Mouse (Mus musculus) lung, postnatal 0 days (tissue): ENCODE results near the gene Krt24. TPM values are rescaled to one million over a fixed set of nuclear protein-coding genes. Genes with fewer than 3 reads are reported as not detected.
"Not testable (repeated sequence)": the region's sequence is repeated elsewhere in the genome, so short reads cannot be mapped to it uniquely, and the experiment has no call there.

Experiments used
- ATAC-seq: fragments of 200-750 bp; cut with Nextera tagmentation; 2 replicates; pipeline ENCODE4 v1.8.0; 2017; ENCODE audit warnings: moderate library complexity
- DNase-seq: peaks from one replicate; pipeline ENCODE4 v3.0.0-alpha.2; 2016; ENCODE audit warnings: low spot score
- H3K27ac ChIP-seq: fragments of 300-500 bp; sonication (generic); 2 replicates; pipeline ENCODE4 v1.5.1; 2014; ENCODE audit warnings: antibody characterized with exemption, mild to moderate bottlenecking, low read length, mixed read lengths
- H3K27me3 ChIP-seq: fragments of 300-500 bp; sonication (generic); replicated peaks from 2 replicates; pipeline ENCODE4 v1.6.1; 2014; ENCODE audit warnings: low read length, mixed read lengths; ENCODE audit not compliant: insufficient read depth
- H3K36me3 ChIP-seq: fragments of 300-500 bp; sonication (generic); 2 replicates; pipeline ENCODE4 v1.6.1; 2014; ENCODE audit warnings: low read length, mixed read lengths; ENCODE audit not compliant: insufficient read depth
- H3K4me1 ChIP-seq: fragments of 300-500 bp; sonication (generic); 2 replicates; pipeline ENCODE4 v1.6.1; 2014; ENCODE audit warnings: antibody characterized with exemption, low read depth, low read length, mixed read lengths; ENCODE audit not compliant: insufficient read depth
- H3K4me2 ChIP-seq: fragments of 300-500 bp; sonication (generic); replicated peaks from 2 replicates; pipeline ENCODE4 v1.6.1; 2014; ENCODE audit warnings: low read depth, mild to moderate bottlenecking, low read length, moderate library complexity, mixed read lengths
- H3K4me3 ChIP-seq: fragments of 300-500 bp; sonication (generic); 2 replicates; pipeline ENCODE4 v1.5.1; 2014; ENCODE audit warnings: low read depth, low read length
- H3K9ac ChIP-seq: fragments of 300-500 bp; sonication (generic); replicated peaks from 2 replicates; pipeline ENCODE4 v1.6.1; 2014; ENCODE audit warnings: low read depth, mild to moderate bottlenecking
- H3K9me3 ChIP-seq: fragments of 300-500 bp; sonication (generic); 2 replicates; pipeline ENCODE4 v1.6.1; 2016; ENCODE audit warnings: low read length, mixed read lengths
- CTCF ChIP-seq: IDR thresholded peaks from 2 replicates; pipeline ENCODE4 v1.5.1; 2016; ENCODE audit warnings: antibody characterized with exemption, mild to moderate bottlenecking
- EP300 ChIP-seq: IDR thresholded peaks from 2 replicates; pipeline ENCODE4 v1.6.1; 2016; ENCODE audit warnings: antibody characterized with exemption, mild to moderate bottlenecking, control low read depth
- WGBS: fragments of 180-500 bp; shearing (Covaris S2); extraction: QIAGEN DNeasy Blood & Tissue Kit; methylation state at CpG from one replicate; pipeline ENCODE4 v1.1.7; 2014; 5-methylcytosine and 5-hydroxymethylcytosine counted together
- polyA plus RNA-seq: library from polyadenylated mRNA; unstranded; fragments of >200 nt; fragmentation: Nextera tagmentation; extraction: Ambion mirVana; gene quantifications from 2 replicates; pipeline ENCODE4 v1.2.1, GENCODE M21; 2015

Krt24 gene
- polyA plus RNA-seq, 1 experiment from 2014 or later, result not detected

DNA sequence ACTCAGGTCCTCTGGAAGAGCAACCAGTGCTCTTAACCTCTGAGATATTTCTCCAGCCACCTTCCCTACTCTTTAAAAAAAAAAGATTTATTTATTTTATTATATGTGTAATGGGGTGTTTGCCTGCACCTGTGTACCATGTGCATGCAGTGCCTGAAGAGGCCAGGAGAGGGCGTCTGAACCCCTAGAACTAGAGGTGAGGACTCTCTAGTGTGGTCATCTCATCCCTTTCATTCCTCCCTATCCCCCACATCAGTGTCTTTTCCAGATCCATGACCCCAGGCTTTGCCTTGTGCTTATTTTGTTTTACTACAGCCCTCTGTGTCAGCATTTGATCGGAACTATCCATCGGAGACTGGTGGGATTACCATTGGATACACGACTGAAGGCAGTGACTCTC lies 35.9 kb downstream of the Krt24 start:
- no peak for DNase-seq
- TF ChIP-seq EP300 (no peak), CTCF (peak; percentile 60)
- no peak overlapping the region for H3K4me3 ChIP-seq
- H3K9me3 ChIP-seq, result no peaks in the 10 kb centered on the region
- H3K4me1 ChIP-seq, result no peaks in the 10 kb centered on the region
- no peak overlapping the region for H3K4me2 ChIP-seq
- no peaks in the 10 kb centered on the region for H3K36me3 ChIP-seq
- WGBS, result 57% methylated on average over 4 of the region's 4 CpGs
- ATAC-seq, result no peak
- H3K27me3 ChIP-seq, result no peaks in the 10 kb centered on the region
- no peak overlapping the region for H3K9ac ChIP-seq
- no peak overlapping the region for H3K27ac ChIP-seq

DNA sequence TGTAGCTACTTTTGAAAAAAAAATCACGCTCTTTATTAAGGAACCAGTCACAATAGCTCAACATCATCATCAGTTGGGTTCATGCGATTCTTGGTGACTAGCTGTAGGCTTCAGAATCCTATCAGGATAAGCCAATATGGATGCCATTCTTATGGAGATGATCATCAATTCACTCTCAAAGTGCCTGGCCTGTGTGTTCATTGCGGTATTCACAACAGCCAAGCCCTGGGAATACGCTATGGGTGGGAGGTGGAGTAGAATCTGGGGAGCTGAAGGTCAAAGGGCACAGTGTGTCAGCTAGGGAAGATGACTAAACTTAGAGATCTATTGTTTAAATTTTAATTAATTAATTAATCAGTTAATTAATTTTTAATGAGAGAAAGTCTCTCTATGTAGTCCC lies 37.1 kb downstream of the Krt24 start:
- 91% methylated on average over 4 of the region's 4 CpGs for WGBS
- TF ChIP-seq CTCF (no peak), EP300 (no peak)
- no peak for ATAC-seq

DNA sequence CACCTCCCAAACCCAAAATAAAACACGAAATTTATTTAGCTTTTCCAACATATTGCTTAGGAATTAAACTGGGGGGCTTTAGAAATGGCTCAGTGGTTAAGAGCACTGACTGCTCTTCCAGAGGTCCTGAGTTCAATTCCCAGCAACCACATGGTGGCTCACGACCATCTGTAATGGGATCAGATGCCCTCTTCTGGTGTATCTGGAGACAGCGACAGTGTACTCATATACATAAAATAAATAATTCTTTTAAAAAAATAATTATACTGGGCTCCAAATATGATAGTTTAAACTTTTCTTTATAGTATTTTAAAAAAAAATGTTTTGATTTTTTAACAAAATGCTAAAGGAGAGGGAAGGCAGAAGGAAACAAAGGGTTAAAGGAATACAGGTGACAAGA lies 40.5 kb downstream of the Krt24 start:
- not testable (repeated sequence) for H3K4me3 ChIP-seq, H3K27ac ChIP-seq, H3K9me3 ChIP-seq, H3K36me3 ChIP-seq, H3K9ac ChIP-seq, H3K27me3 ChIP-seq, ATAC-seq, H3K4me1 ChIP-seq, DNase-seq, H3K4me2 ChIP-seq
- WGBS, result 38% methylated on average over 3 of the region's 3 CpGs

More for the DNA sequence above, 37.1 kb downstream of the Krt24 start:
- Histone ChIP-seq H3K27ac (no peak overlapping the region), H3K4me3 (no peak overlapping the region), H3K4me1 (no peaks in the 10 kb centered on the region), H3K9ac (no peak overlapping the region), H3K4me2 (no peak overlapping the region), H3K27me3 (no peaks in the 10 kb centered on the region), H3K9me3 (no peaks in the 10 kb centered on the region), H3K36me3 (no peaks in the 10 kb centered on the region)
- no peak for DNase-seq

DNA sequence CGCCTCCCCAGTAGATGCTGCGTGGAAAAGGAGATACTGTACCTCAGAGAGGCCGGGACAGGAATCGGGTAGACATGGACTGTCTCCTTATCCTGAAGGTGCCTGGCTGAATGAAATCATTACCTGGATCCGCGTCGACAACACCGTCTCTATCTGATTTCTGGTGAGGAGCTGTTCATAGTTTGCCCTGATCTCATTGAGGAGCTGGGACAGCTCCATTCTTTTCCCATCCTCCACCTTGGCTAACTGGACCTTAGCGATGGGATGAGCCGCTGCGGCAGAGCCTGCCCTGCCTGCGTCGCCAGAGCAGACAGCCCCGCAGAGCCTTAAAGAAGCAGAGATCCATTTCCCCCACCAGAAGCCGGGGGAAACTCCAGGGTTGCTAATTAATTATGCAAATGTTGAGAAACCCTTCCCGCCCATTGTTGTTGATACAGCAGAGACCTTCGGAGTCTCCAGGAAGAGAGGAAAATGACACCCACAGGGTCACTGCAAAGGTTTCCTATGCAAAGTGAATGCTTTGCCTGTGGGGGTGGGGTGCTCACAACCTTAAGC lies 41.2 kb downstream of the Krt24 start, which contains the start of gene Krt222:
TSS of gene Krt222 (minus strand) at position 266 of the 555 bp plus-strand sequence.
- H3K4me3 ChIP-seq, result 0 out of 2 replicates have a peak within 1 kb of the TSS, but pooled peaks have one; percentile 14
- 5% methylated on average over 17 of the region's 17 CpGs for WGBS
- no peak for DNase-seq
- no peaks in the 10 kb centered on the region for H3K4me1 ChIP-seq
- no peaks in the 10 kb centered on the region for H3K27me3 ChIP-seq
- no peaks in the 10 kb centered on the region for H3K9me3 ChIP-seq
- no peak for TF ChIP-seq CTCF
- no peak for TF ChIP-seq EP300
- H3K9ac ChIP-seq, result no peak within 1 kb of the TSS
- peak within 1 kb of the TSS; percentile 39 for H3K4me2 ChIP-seq
- no peaks in the 10 kb centered on the region for H3K36me3 ChIP-seq
- ATAC-seq, result no peak
- H3K27ac ChIP-seq, result no peak within 1 kb of the TSS

DNA sequence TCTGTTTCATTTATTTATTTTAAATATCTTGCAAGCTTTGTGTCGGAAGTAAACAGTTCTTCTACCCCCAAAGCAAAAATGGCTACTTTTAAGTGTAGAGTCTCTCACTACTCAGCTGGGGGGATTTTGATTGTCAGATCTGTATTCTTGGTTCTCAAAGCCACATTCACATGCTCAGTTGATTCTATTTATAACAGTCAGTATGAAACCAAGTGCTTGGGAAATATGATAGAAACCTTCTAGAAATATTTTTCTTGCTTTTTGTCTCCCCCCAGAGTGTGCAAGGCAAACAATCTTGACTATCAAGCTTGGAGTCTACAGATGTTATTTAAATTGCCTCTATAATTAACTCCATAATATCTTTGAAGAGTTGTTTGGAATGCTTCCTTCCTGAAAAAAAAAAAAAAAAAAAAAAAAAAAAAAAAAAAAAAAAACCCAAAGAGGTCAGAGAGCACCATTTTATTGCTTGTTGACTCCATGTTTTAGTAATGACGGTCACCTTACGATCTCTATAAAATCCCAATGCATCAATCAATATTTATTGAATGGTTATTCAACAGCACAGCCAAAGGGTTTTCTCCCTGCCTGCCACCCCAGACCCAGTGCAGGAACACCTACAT lies 41.8 kb downstream of the Krt24 start:
- H3K9me3 ChIP-seq, result no peaks in the 10 kb centered on the region
- no peaks in the 10 kb centered on the region for H3K4me1 ChIP-seq
- WGBS, result 39% methylated on average over 3 of the region's 3 CpGs
- peak overlapping the region; percentile 39 for H3K4me2 ChIP-seq
- no peaks in the 10 kb centered on the region for H3K36me3 ChIP-seq
- no peak overlapping the region for H3K9ac ChIP-seq
- no peak for TF ChIP-seq EP300
- TF ChIP-seq CTCF, result no peak
- ATAC-seq (no peak), DNase-seq (peak; percentile 22)
- H3K4me3 ChIP-seq, result 0 out of 2 replicates have a peak overlapping the region, but pooled peaks have one; percentile 14
- no peaks in the 10 kb centered on the region for H3K27me3 ChIP-seq
- no peak overlapping the region for H3K27ac ChIP-seq

DNA sequence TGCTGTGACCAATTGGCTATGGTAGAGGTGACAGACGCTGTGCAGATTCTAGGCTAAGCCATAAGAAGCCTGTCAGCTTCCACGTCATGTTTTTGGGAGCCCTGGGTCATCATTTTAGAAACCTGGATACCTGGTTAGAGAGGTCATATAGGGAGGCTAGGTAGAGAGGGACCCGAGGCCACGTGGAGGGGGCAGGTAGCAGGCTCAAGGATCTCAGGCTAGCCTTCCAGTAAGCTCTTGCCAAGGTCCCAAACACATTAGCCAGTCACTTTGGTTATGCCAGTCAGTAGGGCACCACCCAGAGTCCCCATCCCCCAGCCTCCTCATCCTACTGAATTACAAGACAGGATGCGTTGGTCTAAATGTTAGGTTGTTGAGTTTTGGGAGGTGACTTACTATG lies 43.0 kb downstream of the Krt24 start:
- Histone ChIP-seq H3K36me3 (no peaks in the 10 kb centered on the region), H3K9ac (no peak overlapping the region), H3K27ac (no peak overlapping the region), H3K27me3 (no peaks in the 10 kb centered on the region), H3K9me3 (no peaks in the 10 kb centered on the region), H3K4me1 (no peaks in the 10 kb centered on the region), H3K4me3 (no peak overlapping the region), H3K4me2 (no peak overlapping the region)
- TF ChIP-seq EP300 (no peak), CTCF (no peak)
- no peak for DNase-seq
- ATAC-seq, result no peak
- 63% methylated on average over 5 of the region's 5 CpGs for WGBS
